Mouse (Mus musculus): Measurements from ENCODE around the gene Ston1.

- TF ChIP-seq POLR2A (IDR thresholded peaks at IDR 0.05; ENCODE audit: insufficient read length, low read depth) (no peak), USF1 (IDR thresholded peaks at IDR 0.05; ENCODE audit: low read depth) (no peak), TCF12 (IDR thresholded peaks at IDR 0.05; ENCODE audit: insufficient read depth, poor library complexity, severe bottlenecking) (no peak), POLR2AphosphoS2 (IDR thresholded peaks at IDR 0.05; ENCODE audit: insufficient read length, low read depth) (no peak), CEBPB (IDR thresholded peaks at IDR 0.05; ENCODE audit: insufficient read depth, poor library complexity, severe bottlenecking) (no peak), REST (IDR thresholded peaks at IDR 0.05; ENCODE audit: insufficient read depth, insufficient read length) (no peak)
These were observed 25.2 kb downstream of the Ston1 start for GRCm38 (mm10) chr17:88622711-88623110.
